Mouse (Mus musculus) myocyte (in vitro differentiated cells): ENCODE data around the gene Eomes.

Experiments used
- MYOG ChIP-seq, 3 experiments: IDR thresholded peaks; one replicate each; pipeline ENCODE4 v1.6.1; 2011; ENCODE audit warnings: control low read depth in 2 of 3, low read depth in 2 of 3, mild to moderate bottlenecking in 2 of 3; ENCODE audit not compliant: insufficient read length in 2 of 3, control insufficient read depth in 1 of 3, insufficient read depth in 1 of 3
- POLR2A ChIP-seq: IDR thresholded peaks from one replicate; pipeline ENCODE4 v1.6.1; 2011; ENCODE audit warnings: low read depth, mild to moderate bottlenecking, control low read depth, moderate library complexity; ENCODE audit not compliant: insufficient read length

- TF ChIP-seq MYOG (IDR thresholded peaks at IDR 0.05; ENCODE audit: control insufficient read depth in 1 of 3, insufficient read depth in 1 of 3, insufficient read length in 2 of 3, low read depth in 2 of 3) (no peak), POLR2A (no peak)
These were observed 1.2 kb upstream of the Eomes start for GRCm38 (mm10) chr9:118476766-118477271.
